Mouse (Mus musculus): ENCODE results near the gene 4930558K02Rik.

GRCm38 (mm10) chr1:162020303-162020731 is 40.9 kb upstream of the 4930558K02Rik start:
- no peak for TF ChIP-seq POLR2A (IDR thresholded peaks at IDR 0.05; ENCODE audit: extremely low read depth, insufficient read depth, low read length)
- TF ChIP-seq CTCF (IDR thresholded peaks at IDR 0.05; ENCODE audit: low read depth, low read length) = no peak

Measured in liver, adult 2 months (tissue).